Mouse (Mus musculus): ENCODE data around the gene Gm20388. TPM values are rescaled to one million over a fixed set of nuclear protein-coding genes. Genes with fewer than 3 reads are reported as not detected.

Gene Gm20388
- polyA plus RNA-seq, 1 experiment from 2014 or later = not detected

DNA sequence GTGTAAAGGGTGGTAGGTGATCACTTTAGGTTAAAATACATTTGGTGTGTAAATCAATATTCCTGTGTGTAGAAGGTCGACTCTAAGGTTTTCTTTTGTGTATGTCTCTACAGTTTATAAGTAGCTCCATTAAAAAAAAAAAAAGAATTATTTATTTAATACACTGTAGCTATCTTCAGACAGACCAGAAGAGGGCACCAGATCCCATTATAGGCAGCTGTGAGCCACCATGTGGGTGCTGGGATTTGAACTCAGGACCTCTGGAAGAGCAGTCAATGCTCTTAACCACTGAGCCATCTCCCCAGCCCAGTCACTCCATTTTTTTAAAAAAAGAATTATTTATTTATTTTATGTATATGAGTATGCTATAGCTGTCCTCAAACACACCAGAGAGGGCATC, 3197.4 kb downstream of the Gm20388 start:
- Histone ChIP-seq H3K4me2 (no peak overlapping the region), H3K36me3 (peaks cover 28% of the 10 kb centered on the region), H3K9ac (no peak overlapping the region), H3K9me3 (no peaks in the 10 kb centered on the region), H3K4me1 (peaks cover 22% of the 10 kb centered on the region), H3K27ac (no peak overlapping the region), H3K4me3 (no peak overlapping the region), H3K27me3 (no peaks in the 10 kb centered on the region)
- 65% methylated on average over 1 of the region's 1 CpGs for WGBS
- ATAC-seq (ENCODE audit: insufficient number of reproducible peaks, insufficient read depth, low FRiP score, low TSS enrichment, low read depth) = no peak

DNA sequence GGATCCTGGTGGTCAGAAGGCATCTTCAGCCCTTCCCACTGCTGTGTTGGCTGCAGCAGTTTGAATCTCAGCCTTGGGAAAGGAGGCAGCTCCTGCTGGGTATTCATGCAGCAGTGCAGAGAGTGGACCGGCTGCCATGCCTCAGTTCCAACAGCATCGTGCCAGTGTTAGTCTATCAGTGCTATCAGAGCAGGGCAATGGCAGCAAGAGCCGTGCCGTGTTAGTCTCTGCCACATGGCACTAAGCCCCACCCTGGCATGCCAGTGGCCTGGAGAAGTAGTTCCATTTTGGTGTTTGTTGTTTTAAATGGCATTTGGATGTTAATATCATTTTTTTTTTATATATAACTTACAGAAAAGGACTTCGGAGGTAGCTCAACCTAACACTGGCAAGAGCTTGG, 3198.3 kb downstream of the Gm20388 start:
- Histone ChIP-seq H3K4me3 (no peak overlapping the region), H3K4me2 (no peak overlapping the region), H3K9me3 (no peaks in the 10 kb centered on the region), H3K4me1 (peaks cover 14% of the 10 kb centered on the region; the same call in 1 of the 2 replicates), H3K27ac (peak overlapping the region; percentile 39; the same call in 1 of the 2 replicates), H3K27me3 (no peaks in the 10 kb centered on the region), H3K9ac (no peak overlapping the region), H3K36me3 (peaks cover 19% of the 10 kb centered on the region)
- 83% methylated on average over 5 of the region's 5 CpGs for WGBS
- no peak for ATAC-seq (ENCODE audit: insufficient number of reproducible peaks, insufficient read depth, low FRiP score, low TSS enrichment, low read depth)

DNA sequence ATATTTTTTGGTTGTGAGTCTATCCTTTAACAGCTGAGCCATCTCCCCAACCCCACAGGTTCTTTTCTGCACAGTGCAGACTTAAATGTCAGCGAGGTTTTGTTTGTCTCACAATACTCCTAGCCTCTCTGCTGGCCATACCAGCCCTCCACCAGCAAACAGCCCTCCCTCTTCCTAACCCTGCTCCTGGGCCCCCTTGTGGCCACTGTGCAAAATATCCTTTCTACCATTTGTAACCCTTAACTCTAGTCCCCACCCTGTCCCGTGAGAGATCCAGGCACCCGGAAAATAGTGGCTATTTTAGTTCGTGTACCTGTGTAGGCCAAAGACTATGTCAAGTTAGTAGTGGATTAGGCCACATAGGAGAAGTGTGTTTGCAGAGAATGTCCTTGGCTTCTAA, 3200.0 kb downstream of the Gm20388 start:
- H3K4me1 ChIP-seq = peaks cover 8% of the 10 kb centered on the region; the same call in 1 of the 2 replicates
- H3K36me3 ChIP-seq = peaks cover 2% of the 10 kb centered on the region; the same call in 1 of the 2 replicates
- H3K9ac ChIP-seq = no peak overlapping the region
- 17% methylated on average over 4 of the region's 4 CpGs for WGBS
- no peak for ATAC-seq (ENCODE audit: insufficient number of reproducible peaks, insufficient read depth, low FRiP score, low TSS enrichment, low read depth)
- no peaks in the 10 kb centered on the region for H3K9me3 ChIP-seq
- no peak overlapping the region for H3K4me2 ChIP-seq
- peaks cover 2% of the 10 kb centered on the region for H3K27me3 ChIP-seq
- H3K27ac ChIP-seq = no peak overlapping the region
- no peak overlapping the region for H3K4me3 ChIP-seq

DNA sequence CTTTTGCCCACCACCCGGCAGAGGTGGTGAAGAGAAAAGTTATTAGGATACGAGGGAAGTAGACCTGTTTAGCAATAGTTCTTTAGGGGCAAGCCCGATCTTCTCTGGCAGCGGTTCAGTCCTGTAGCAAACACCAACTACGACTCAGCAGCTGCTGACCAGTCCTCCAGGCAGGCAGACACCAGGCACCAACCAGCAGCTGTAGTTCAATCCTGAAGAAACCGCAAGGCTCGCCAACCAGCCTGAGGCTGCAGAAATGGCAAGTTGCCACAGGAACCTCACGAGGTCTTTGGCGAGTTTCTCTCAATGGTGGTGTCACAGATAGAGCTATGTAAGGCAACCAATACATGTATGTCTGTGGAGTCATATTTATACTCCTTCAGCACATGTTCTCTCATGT, 3202.3 kb downstream of the Gm20388 start:
- ATAC-seq (ENCODE audit: insufficient number of reproducible peaks, insufficient read depth, low FRiP score, low TSS enrichment, low read depth) = no peak
- no peak overlapping the region for H3K9ac ChIP-seq
- H3K36me3 ChIP-seq = no peaks in the 10 kb centered on the region
- peaks cover 25% of the 10 kb centered on the region for H3K4me1 ChIP-seq
- WGBS = 74% methylated on average over 9 of the region's 9 CpGs
- H3K9me3 ChIP-seq = no peaks in the 10 kb centered on the region
- no peak overlapping the region for H3K27ac ChIP-seq
- H3K27me3 ChIP-seq = peaks cover 24% of the 10 kb centered on the region
- no peak overlapping the region for H3K4me2 ChIP-seq
- no peak overlapping the region for H3K4me3 ChIP-seq

DNA sequence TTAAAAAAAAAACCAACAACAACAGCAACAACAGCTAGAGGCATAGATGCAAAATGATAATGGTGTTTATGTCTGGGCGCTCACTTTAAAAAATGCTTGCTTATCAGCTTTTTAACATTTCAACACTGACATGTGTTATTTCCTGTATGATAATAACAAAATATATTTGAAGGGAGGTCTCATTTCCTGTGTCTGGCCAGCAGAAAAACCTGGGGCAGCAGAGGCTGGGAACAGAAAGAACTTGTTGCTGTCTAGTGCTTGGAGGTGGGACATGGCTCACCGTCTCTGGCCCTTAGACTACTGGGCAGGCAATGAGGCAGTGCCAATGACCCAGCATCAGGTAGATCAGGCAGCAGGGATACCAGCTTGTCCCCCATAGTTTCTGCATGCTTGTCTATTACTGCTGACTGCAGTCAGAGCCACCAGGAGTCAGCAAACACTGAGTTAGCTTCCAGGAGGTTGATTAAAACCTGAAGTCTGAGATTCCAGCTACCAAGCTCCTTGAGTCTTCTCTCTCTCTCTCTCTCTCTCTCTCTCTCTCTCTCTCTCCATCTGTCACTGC, 3203.3 kb downstream of the Gm20388 start:
- peaks cover 35% of the 10 kb centered on the region for H3K27me3 ChIP-seq

DNA sequence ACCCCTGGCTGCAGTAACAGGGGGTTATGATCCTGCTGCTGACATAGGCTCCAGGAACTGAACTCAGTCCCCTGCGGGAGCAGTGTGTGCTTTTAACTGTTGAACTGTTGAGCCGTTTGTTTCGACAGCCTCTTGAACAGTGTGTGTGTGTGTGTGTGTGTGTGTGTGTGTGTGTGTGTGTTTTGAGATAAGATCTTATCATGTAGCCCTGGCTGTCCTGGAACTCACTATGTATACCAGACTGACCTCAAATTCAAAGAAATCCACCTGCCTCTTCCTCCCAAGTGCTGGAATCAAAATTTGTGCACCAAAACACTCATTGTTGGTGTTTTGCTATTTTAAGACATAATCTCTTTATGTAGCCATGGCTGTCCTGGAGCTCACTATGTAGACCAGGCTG, 3204.0 kb downstream of the Gm20388 start:
- Histone ChIP-seq H3K36me3 (no peaks in the 10 kb centered on the region), H3K27me3 (peaks cover 42% of the 10 kb centered on the region), H3K4me2 (no peak overlapping the region), H3K9me3 (no peaks in the 10 kb centered on the region), H3K4me1 (peaks cover 30% of the 10 kb centered on the region), H3K9ac (no peak overlapping the region), H3K27ac (no peak overlapping the region), H3K4me3 (no peak overlapping the region)
- ATAC-seq (ENCODE audit: insufficient number of reproducible peaks, insufficient read depth, low FRiP score, low TSS enrichment, low read depth) = no peak
- 40% methylated on average over 3 of the region's 3 CpGs for WGBS

More for the DNA sequence above, 3203.3 kb downstream of the Gm20388 start:
- no peaks in the 10 kb centered on the region for H3K36me3 ChIP-seq
- no peak overlapping the region for H3K4me3 ChIP-seq
- H3K4me2 ChIP-seq = no peak overlapping the region
- no peak overlapping the region for H3K27ac ChIP-seq
- 59% methylated on average over 2 of the region's 2 CpGs for WGBS
- H3K9ac ChIP-seq = no peak overlapping the region
- H3K9me3 ChIP-seq = no peaks in the 10 kb centered on the region
- ATAC-seq (ENCODE audit: insufficient number of reproducible peaks, insufficient read depth, low FRiP score, low TSS enrichment, low read depth) = no peak
- peaks cover 30% of the 10 kb centered on the region for H3K4me1 ChIP-seq

DNA sequence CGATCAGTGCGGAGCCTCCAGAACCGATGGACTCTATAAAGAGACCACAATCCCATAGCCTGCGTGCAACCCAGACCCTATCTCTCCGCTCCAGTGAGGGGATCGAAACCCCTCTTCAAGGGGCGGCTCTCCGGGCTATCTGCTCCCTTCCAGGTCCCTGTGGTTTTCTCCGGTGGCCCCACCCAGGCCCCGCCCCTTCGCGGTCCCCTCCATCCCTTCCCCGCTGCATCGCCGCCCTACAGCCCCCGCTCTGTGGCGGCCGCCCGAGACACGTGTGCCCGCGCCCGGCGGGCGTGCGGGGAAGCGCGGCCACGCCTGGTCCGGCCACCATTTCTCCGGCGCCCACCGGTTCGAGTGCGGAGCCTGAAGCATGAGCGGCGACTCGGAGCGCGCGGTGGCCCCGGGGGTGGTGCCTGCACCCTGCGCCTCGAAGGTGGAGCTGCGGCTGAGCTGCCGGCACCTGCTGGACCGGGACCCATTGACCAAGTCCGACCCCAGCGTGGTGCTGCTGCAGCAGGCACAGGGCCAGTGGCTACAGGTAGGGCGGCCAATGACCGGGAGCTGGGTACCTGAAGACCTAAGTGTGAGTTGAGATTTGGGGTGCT, 3206.6 kb downstream of the Gm20388 start, which contains the start of gene Cpne7:
Gene Cpne7 (plus strand): TSS at position 248 of the 605 bp plus-strand sequence.
- 1% methylated on average over 50 of the region's 51 CpGs for WGBS
- peaks cover 45% of the 10 kb centered on the region for H3K27me3 ChIP-seq
- H3K9ac ChIP-seq = peak within 1 kb of the TSS; percentile 68
- H3K27ac ChIP-seq = no peak within 1 kb of the TSS
- no peaks in the 10 kb centered on the region for H3K36me3 ChIP-seq
- no peak for ATAC-seq (ENCODE audit: insufficient number of reproducible peaks, insufficient read depth, low FRiP score, low TSS enrichment, low read depth)
- H3K4me3 ChIP-seq = peak within 1 kb of the TSS; percentile 52
- H3K4me1 ChIP-seq = peaks cover 21% of the 10 kb centered on the region
- H3K9me3 ChIP-seq = no peaks in the 10 kb centered on the region
- H3K4me2 ChIP-seq = peak within 1 kb of the TSS; percentile 91

DNA sequence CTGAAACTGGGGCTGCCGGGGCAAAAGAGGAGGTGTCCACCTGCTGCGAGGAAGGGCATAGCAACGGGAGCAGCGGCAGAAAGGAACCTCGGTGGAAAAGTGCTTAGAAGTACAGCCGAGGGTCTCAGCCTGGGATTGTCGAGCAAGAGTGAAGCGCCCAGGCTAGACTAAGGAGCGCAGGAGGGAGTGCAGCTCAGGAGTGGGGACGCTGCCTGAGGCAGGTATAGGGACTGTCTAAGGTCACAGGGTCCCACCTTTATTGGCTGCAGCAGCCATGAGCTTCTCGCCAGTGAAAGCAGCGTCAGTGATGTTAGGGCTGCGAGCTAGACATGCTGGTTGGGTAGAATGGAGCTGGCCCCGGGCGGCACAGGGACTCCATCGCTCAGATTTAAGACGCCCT, 3207.1 kb downstream of the Gm20388 start:
- H3K9ac ChIP-seq = peak overlapping the region; percentile 68
- peaks cover 21% of the 10 kb centered on the region for H3K4me1 ChIP-seq
- no peak overlapping the region for H3K27ac ChIP-seq
- 2% methylated on average over 17 of the region's 17 CpGs for WGBS
- peaks cover 45% of the 10 kb centered on the region for H3K27me3 ChIP-seq
- ATAC-seq (ENCODE audit: insufficient number of reproducible peaks, insufficient read depth, low FRiP score, low TSS enrichment, low read depth) = no peak
- H3K4me2 ChIP-seq = peak overlapping the region; percentile 91
- peak overlapping the region; percentile 52 for H3K4me3 ChIP-seq
- no peaks in the 10 kb centered on the region for H3K9me3 ChIP-seq
- H3K36me3 ChIP-seq = no peaks in the 10 kb centered on the region

DNA sequence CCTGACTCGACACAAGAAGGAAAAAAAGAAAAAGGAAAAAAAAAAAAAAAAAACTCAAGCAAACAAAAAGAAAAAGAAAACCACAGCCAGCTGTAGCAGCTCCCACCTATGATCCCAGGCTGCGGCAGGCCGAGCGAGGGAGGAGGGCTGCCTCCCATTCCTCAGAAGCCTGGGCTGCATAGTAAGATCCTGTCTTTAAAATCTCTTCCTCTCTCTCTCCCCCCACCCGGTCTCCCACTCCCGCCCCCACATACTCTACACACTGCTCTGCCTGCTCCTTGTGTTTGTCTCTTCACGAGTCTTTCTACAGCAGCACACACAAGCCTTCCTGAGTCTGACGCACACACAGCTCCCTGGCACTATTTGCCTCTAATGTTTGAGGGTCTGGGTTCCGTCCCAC, 3211.4 kb downstream of the Gm20388 start:
- peaks cover 45% of the 10 kb centered on the region for H3K27me3 ChIP-seq
- ATAC-seq (ENCODE audit: insufficient number of reproducible peaks, insufficient read depth, low FRiP score, low TSS enrichment, low read depth) = no peak
- no peaks in the 10 kb centered on the region for H3K36me3 ChIP-seq
- WGBS = 59% methylated on average over 9 of the region's 9 CpGs
- no peak overlapping the region for H3K4me2 ChIP-seq
- H3K9ac ChIP-seq = no peak overlapping the region
- peaks cover 30% of the 10 kb centered on the region for H3K4me1 ChIP-seq
- no peaks in the 10 kb centered on the region for H3K9me3 ChIP-seq
- no peak overlapping the region for H3K4me3 ChIP-seq
- no peak overlapping the region for H3K27ac ChIP-seq

DNA sequence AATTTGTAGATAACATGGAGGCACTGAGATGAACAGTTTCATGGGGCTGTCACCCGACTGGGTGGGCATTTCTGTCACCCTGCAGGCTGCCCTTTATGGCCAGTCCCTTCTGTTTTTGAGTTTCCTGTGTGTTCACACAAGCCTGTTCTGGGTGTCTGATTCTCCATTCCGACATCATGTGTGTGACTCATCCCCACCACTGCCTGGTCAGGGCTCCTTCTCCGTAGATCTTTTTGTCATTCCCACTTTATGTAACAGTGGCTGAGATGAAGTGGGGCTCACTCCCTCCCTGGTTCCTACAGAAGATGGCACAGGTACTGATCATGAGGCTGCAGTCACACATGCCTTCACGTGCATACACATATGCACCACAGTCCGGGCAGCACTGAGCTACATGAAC, 3212.0 kb downstream of the Gm20388 start:
- H3K4me1 ChIP-seq = peaks cover 24% of the 10 kb centered on the region
- 73% methylated on average over 5 of the region's 5 CpGs for WGBS
- H3K4me3 ChIP-seq = no peak overlapping the region
- no peak overlapping the region for H3K4me2 ChIP-seq
- no peak overlapping the region for H3K9ac ChIP-seq
- no peak for ATAC-seq (ENCODE audit: insufficient number of reproducible peaks, insufficient read depth, low FRiP score, low TSS enrichment, low read depth)
- H3K27ac ChIP-seq = no peak overlapping the region
- H3K27me3 ChIP-seq = peaks cover 41% of the 10 kb centered on the region
- H3K9me3 ChIP-seq = no peaks in the 10 kb centered on the region
- H3K36me3 ChIP-seq = no peaks in the 10 kb centered on the region

DNA sequence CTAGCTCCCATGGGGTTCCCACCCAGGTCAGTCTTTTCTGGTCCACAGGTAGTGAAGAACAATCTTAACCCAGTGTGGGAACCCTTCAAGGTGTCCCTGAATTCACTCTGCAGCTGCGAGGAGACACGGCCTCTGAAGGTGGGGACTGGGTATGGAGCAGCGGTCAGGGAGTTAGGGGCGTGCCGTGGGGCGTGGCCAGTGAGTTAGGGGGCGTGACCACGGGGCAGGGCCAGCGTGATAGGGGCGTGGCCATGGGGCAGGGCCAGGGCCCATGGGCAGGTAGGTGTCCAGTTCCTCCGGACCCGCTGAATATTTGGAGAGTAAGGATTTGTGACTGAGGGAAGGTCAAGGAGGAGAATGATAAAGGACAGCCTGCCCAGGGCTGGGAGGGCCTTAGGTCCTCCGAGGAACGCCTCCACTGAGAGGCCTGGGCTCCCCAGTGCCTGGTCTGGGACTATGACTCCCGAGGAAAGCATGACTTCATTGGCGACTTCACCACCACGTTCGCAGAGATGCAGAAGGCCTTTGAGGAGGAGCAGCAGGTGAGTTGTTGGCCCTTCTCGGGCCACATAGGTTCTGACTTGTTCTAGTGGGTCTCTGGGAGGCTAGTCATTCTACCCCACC, 3215.7 kb downstream of the Gm20388 start:
- Histone ChIP-seq H3K9me3 (no peaks in the 10 kb centered on the region), H3K4me2 (no peak overlapping the region), H3K27ac (no peak overlapping the region), H3K27me3 (peaks cover 18% of the 10 kb centered on the region), H3K4me3 (no peak overlapping the region), H3K36me3 (no peaks in the 10 kb centered on the region), H3K9ac (no peak overlapping the region), H3K4me1 (peaks cover 17% of the 10 kb centered on the region)
- 8% methylated on average over 19 of the region's 19 CpGs for WGBS
- ATAC-seq (ENCODE audit: insufficient number of reproducible peaks, insufficient read depth, low FRiP score, low TSS enrichment, low read depth) = no peak

DNA sequence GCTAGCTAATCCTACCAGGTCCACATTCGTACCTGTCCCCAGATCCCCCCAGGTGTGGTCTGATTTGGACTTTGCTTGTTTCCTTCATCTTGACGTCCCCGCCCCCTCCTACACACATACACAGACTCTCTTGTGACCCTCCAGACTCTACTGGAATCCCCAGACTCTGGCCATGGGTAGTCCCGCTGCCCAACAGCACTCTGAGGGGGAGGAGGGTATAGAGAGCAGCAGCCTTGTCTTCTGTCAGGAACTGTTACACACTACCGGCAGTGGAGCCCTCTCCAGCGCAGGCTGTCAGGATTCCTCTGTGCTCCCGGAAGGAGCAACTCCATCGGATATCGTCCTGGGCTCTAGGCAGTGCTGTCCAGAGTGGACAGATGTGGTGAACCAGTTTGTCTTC, 3220.4 kb downstream of the Gm20388 start:
- no peak overlapping the region for H3K27ac ChIP-seq
- 62% methylated on average over 9 of the region's 9 CpGs for WGBS
- H3K36me3 ChIP-seq = no peaks in the 10 kb centered on the region
- H3K4me1 ChIP-seq = peaks cover 11% of the 10 kb centered on the region
- no peak overlapping the region for H3K9ac ChIP-seq
- peaks cover 12% of the 10 kb centered on the region for H3K27me3 ChIP-seq
- ATAC-seq (ENCODE audit: insufficient number of reproducible peaks, insufficient read depth, low FRiP score, low TSS enrichment, low read depth) = no peak
- no peak overlapping the region for H3K4me3 ChIP-seq
- 0 out of 2 replicates have a peak, but pooled peaks cover 2% of the 10 kb centered on the region for H3K9me3 ChIP-seq
- H3K4me2 ChIP-seq = no peak overlapping the region
